Mouse (Mus musculus): ENCODE measurements around the gene Tcf12.

Tcf12 gene

DNA sequence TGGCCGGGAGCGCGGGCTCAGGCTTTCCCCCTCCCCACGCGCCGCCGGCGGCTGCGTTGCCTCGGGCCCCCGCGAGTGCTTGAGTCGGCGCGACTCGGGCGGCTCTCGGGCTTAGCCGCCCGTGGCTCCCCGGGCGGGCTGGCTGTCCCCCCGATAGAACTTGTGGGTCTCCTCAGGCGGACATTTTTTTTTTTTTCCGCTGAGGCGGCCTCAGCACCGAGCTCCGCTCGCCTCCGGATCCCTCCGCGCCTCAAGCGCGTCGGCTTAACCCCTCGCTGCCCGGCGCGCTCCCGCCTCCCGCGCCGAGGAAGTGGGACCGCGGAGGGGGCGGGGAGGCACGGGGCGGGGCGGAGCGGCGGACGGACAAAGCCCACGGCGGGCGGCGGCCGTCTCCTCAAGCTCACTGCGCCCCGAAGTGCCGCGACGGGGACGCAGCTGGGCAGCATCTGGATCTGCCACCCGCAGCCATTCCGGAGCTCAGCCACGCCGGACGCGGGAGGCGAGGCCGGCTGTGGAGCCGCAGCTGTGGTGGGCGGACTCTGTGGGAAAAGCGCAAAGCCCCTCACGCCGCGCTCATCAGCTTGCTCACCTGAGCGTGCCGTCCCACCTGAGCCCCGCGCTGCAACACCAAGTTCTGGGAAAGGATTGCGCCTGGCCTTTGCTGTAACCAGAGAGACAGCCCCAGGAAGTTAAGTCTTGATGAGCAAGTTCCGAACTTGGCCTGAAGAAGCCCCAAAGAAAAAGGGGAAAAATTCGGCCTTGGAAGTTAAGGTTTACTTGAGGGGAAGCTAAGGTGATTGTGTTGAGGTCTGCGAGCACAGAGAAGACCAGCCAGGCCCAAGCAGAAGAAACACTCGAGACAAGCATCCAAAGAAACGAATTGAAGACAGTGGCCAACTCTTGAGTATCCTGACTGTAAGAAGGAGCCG, at the start of gene Tcf12:
TSS of gene Tcf12 (minus strand) at position 250 of the 929 bp plus-strand sequence.
- DNase-seq (ENCODE audit: low read depth, low spot score), result peak; percentile 94

- no peak for DNase-seq (ENCODE audit: low read depth, low spot score)
Measured at GRCm38 (mm10) chr9:72158392-72158791, 46.7 kb upstream of the Tcf12 start.

- DNase-seq (ENCODE audit: low read depth, low spot score), result no peak
Measured at GRCm38 (mm10) chr9:72157091-72157490, 45.4 kb upstream of the Tcf12 start.

GRCm38 (mm10) chr9:72155250-72156138, 43.8 kb upstream of the Tcf12 start:
- DNase-seq (ENCODE audit: low read depth, low spot score), result no peak

DNA sequence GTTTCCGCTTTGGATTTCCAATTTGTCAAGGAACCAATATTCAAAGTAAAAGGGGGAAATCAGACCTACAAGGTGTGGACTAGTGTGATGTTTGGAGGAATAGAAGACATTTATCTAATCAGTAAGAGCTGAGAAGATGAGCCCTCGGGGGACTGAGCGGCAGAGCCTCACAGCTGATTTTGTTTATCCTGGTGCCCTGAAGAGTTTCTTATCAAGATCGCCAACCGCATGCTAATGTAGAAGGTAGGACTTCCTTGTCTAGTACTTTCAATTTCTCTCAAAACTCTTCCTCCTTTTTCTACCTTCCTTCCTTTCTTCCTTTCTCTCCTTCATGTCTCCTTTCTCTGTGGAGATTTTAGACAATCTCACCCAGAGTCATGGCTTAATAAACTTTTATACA, 32.5 kb upstream of the Tcf12 start:
- no peak for DNase-seq (ENCODE audit: low read depth, low spot score)

GRCm38 (mm10) chr9:72137899-72138298, 26.2 kb upstream of the Tcf12 start:
- no peak for DNase-seq (ENCODE audit: low read depth, low spot score)

- DNase-seq (ENCODE audit: low read depth, low spot score), result no peak
Measured at GRCm38 (mm10) chr9:72133772-72134245, 22.1 kb upstream of the Tcf12 start.

DNA sequence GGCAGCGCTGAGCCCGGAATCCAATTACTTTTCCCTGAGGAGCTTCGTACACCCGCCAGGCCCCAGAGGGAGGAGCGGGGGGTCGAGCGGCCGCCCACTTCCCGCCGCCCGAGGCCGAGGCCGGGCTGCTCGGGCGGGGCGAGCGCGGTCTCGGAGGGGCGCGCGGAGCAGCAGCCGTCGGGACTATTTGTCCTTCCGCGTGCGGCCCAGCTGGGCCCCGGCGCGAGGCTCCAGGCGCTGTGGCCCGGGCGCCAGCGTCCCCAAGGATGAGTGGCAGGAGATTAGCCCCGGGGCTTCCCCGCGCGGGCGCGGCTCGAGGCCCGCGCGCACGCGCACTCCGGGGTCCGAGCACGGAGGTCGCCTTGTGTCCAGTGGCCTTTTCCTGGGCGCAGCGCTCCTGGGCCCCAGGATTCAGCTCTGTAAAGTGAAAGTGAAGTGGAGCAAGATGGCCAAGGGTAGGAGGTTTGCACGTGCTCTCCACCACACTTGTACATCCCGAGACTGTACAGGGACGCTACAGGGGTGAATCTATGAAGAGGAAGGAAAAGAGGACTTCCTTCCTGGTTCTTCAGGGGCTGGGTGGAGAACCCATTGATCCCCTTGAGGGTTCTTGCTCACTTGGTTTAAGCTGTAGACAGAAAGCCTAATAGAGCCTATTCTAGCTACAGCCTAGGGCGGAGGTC, 21.6 kb upstream of the Tcf12 start:
- peak; percentile 93 for DNase-seq (ENCODE audit: low read depth, low spot score)

- DNase-seq (ENCODE audit: low read depth, low spot score), result no peak
Measured at GRCm38 (mm10) chr9:72132728-72133088, 21.0 kb upstream of the Tcf12 start.

DNA sequence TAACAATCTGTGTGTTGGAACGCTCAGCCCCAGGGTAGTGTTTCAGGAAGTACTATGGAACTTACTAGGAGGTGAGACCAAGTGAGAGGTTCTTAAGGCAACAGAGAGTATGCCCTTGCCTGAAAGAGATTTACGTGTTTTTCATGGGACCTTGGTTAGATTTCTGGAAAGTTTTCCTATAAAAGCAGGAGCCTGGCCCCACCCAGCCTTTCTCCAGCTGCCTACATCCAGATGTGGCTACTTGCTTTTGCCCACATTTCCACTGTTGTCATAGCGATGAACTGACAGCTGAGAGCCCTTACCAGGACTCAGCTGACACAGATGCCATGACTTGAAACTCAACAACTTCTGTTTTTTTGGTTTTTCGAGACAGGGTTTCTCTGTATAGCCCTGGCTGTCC, 18.2 kb upstream of the Tcf12 start:
- DNase-seq (ENCODE audit: low read depth, low spot score), result peak; percentile 47

- no peak for DNase-seq (ENCODE audit: low read depth, low spot score)
Measured at GRCm38 (mm10) chr9:72125442-72125841, 13.8 kb upstream of the Tcf12 start.

GRCm38 (mm10) chr9:72118490-72118889, 6.8 kb upstream of the Tcf12 start:
- no peak for DNase-seq (ENCODE audit: low read depth, low spot score)

DNA sequence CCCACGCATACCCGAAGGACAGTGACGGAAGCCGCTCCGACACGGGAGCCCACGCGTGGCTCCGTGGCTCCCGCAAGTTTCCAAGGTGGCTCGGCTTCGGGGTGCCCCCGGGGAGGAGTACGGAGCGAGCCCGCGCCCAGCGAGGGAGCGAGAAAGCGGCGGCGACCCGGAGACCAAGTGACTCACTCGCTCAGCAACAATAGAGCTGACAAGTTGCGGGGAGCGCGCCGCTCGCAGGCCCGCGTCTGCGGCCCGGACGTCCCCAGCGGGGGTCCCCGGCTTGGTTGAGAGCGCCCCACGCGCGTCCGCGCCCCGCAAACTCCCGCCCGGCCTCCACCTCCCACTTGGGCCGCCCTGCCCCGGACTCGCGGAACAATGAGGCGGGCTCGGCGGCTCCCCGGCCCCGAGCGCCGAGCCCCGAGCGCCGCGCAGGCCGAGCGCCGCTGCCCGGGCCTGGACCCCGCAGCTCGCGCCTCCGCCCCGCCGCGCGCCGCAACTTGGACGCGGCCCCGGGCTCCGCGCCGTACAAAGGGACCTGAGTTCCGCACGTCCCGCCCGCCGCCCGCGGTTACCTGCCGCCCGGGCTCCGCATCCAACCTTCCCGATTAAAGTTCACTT, 558 bp downstream of the Tcf12 start:
- no peak for DNase-seq (ENCODE audit: low read depth, low spot score)

DNA sequence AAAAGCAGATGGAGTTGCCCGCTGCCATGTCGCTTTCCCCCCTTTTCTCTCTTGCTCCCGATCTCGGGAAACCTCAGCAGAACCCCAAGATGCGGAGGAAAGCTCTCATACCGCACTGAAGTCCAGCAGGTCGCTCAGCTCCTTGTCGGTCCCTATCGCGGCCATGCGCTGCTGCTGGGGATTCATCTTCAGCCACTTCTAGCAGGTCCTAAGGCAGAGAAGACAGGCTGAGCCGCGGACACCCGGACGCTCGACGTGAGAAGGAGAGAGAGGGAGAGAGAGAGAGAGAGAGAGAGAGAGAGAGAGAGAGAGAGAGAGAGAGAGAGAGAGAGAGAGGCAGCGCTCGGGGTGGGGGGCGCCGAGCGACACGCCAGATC, 1.1 kb downstream of the Tcf12 start:
- peak; percentile 82 for DNase-seq (ENCODE audit: low read depth, low spot score)

DNA sequence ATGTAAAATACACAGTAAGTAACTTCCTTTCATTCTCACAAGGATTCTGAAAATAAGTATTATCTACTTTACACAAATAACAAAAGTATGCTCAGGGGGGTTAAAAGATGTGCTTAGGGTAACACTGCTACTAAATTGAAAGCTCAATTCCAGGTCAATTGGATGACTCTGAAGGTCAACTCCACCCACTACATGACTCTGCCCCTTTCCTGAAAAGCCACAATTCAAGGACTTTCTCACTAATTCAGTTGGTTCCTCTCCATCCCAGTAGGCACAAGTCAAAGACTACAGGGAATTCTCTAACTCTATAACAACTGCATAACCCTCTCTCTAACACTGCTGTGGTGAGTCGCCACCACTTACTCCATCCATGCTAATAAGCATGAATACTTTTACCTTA, 8.2 kb downstream of the Tcf12 start:
- DNase-seq (ENCODE audit: low read depth, low spot score), result no peak

DNA sequence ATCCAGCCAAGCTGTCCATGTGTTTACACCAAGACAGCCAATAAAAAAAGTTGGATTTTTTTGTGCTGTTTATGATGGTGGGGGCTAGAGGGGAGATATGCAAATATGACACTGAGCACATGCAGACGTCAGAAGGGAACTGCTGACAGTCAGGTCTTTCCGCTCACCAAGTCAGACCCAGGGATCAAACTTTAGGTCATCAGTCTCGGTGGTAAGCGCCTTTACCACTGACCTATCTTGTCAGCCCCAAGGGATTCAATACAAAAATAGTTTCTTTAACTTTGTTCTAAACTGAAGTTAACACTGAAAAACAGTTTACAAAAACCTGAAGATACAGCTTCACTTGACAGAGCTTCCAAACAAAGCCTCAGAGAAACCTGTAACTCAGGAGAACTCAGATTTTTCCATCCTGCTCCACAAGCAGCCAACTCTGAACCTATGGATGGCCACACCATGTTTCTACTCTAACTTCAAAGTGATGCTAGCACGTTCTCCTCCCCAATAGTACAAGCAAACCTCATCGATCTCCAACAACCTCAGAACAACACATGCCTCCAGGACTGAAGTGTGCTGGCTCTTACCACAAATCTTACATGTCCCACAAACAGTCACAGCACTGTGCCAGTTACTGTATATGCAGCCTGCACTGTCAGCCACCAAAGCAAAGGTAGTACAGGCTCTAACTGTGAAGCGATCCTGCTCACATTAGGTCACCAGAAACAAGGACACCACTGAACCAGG, 11.6 kb downstream of the Tcf12 start:
- DNase-seq (ENCODE audit: low read depth, low spot score), result no peak

- peak; percentile 49 for DNase-seq (ENCODE audit: low read depth, low spot score)
Measured at GRCm38 (mm10) chr9:72098056-72098455, 13.6 kb downstream of the Tcf12 start.

DNA sequence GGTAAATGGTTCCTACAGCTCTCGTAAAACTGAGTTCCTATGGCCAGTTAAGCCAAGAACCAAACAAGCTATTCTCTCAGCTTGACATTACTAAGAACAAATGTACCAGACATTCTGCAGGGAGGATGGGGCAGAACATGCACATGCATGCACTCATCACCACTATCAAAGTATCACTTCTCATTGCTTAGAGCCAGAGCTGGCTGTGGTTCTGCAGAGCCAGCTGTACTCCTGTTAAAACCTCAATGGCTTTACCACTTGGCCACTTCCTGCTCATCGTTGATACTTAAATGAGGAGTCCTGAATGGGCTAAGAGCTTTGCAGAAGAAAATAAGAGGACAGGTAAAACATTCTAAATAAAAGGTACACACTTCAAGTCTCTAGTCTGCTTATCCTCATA, 14.6 kb downstream of the Tcf12 start:
- peak; percentile 72 for DNase-seq (ENCODE audit: low read depth, low spot score)

GRCm38 (mm10) chr9:72094675-72095074, 17.0 kb downstream of the Tcf12 start:
- DNase-seq (ENCODE audit: low read depth, low spot score), result peak; percentile 52

DNA sequence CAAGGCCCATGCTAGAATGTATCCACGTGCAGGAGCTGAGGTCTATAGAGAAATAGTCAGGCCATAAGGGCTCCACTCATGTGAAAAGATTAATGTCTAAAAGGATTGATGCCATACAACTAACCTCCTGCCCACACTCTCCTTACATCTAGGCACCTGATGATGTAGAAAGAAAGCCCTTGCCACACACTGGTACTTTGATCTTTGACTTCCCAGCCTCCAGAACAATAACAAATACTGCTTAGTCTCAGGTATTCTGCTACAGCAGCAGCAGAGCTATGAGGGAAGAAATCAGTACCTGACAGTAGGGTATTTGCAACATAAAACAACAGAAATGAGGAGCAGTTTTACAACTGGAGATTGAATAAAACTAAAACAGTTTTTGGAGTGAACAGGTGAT, 19.5 kb downstream of the Tcf12 start:
- DNase-seq (ENCODE audit: low read depth, low spot score), result no peak
